Mouse (Mus musculus) hindbrain, postnatal 0 days (tissue): ENCODE results near the gene Higd1c. TPM values are rescaled to one million over a fixed set of nuclear protein-coding genes. Genes with fewer than 3 reads are reported as not detected.
A peak's percentile ranks its signal among the peaks of the same experiment; 100 is the strongest.

Experiments
- ATAC-seq: fragments of 200-750 bp; cut with Nextera tagmentation; 2 replicates; pipeline ENCODE4 v1.8.0; 2017; ENCODE audit warnings: mild to moderate bottlenecking, moderate TSS enrichment, moderate library complexity
- DNase-seq: peaks from one replicate; pipeline ENCODE4 v3.0.0-alpha.2; 2015; ENCODE audit warnings: low spot score
- H3K27ac ChIP-seq: fragments of 300-500 bp; sonication (generic); 2 replicates; pipeline ENCODE4 v1.5.1; 2014; ENCODE audit warnings: mild to moderate bottlenecking
- H3K27me3 ChIP-seq: fragments of 300-500 bp; sonication (generic); 2 replicates; pipeline ENCODE4 v1.6.1; 2014; ENCODE audit warnings: low read length, mixed read lengths; ENCODE audit not compliant: insufficient read depth
- H3K36me3 ChIP-seq: fragments of 300-500 bp; sonication (generic); 2 replicates; pipeline ENCODE4 v1.6.1; 2014; ENCODE audit warnings: low read length, mixed read lengths; ENCODE audit not compliant: insufficient read depth
- H3K4me1 ChIP-seq: fragments of 300-500 bp; sonication (generic); 2 replicates; pipeline ENCODE4 v1.6.1; 2014; ENCODE audit warnings: antibody characterized with exemption, low read length, mixed read lengths; ENCODE audit not compliant: insufficient read depth
- H3K4me2 ChIP-seq: fragments of 300-500 bp; sonication (generic); 2 replicates; pipeline ENCODE4 v1.6.1; 2014; ENCODE audit warnings: low read depth, mild to moderate bottlenecking, low read length, moderate library complexity, mixed read lengths
- H3K4me3 ChIP-seq: fragments of 300-500 bp; sonication (generic); 2 replicates; pipeline ENCODE4 v1.5.1; 2014; ENCODE audit warnings: low read length
- H3K9ac ChIP-seq: fragments of 300-500 bp; sonication (generic); replicated peaks from 2 replicates; pipeline ENCODE4 v1.6.1; 2014; ENCODE audit warnings: mild to moderate bottlenecking, low read length, moderate library complexity, mixed read lengths
- H3K9me3 ChIP-seq: fragments of 300-500 bp; sonication (generic); 2 replicates; pipeline ENCODE4 v1.6.1; 2016; ENCODE audit warnings: low read length, mixed read lengths
- CTCF ChIP-seq: IDR thresholded peaks from 2 replicates; pipeline ENCODE4 v1.5.1; 2016; ENCODE audit warnings: antibody characterized with exemption, control low read depth, low read depth
- WGBS: fragments of 180-500 bp; shearing (Covaris S2); extraction: QIAGEN DNeasy Blood & Tissue Kit; methylation state at CpG from one replicate; pipeline ENCODE4 v1.1.7; 2014; 5-methylcytosine and 5-hydroxymethylcytosine counted together
- polyA plus RNA-seq: library from polyadenylated mRNA; unstranded; fragments of >200 nt; fragmentation: Nextera tagmentation; extraction: Ambion mirVana; gene quantifications from 2 replicates; pipeline ENCODE4 v1.2.1, GENCODE M21; 2015
- total RNA-seq: library from RNA; depleted of rRNA; stranded (reverse); fragments of >200 nt; gene quantifications from 2 replicates; pipeline ENCODE4 v1.2.3, GENCODE M21; 2014; rRNA removed

Gene Higd1c
- total and polyA plus RNA-seq, 2 experiments from 2014 or later, result not detected

GRCm38 (mm10) chr15:100424396-100425122 lies 60.2 kb downstream of the Higd1c start, which contains the start of gene Slc11a2:
Gene Slc11a2 (minus strand): TSS chr15:100425072.
- peak within 1 kb of the TSS; percentile 90 for H3K4me3 ChIP-seq
- no peaks in the 10 kb centered on the region for H3K9me3 ChIP-seq
- DNase-seq (no peak), ATAC-seq (no peak)
- peak within 1 kb of the TSS; percentile 97 for H3K4me2 ChIP-seq
- no peak within 1 kb of the TSS for H3K27ac ChIP-seq
- 27% methylated on average over 17 of the region's 17 CpGs for WGBS
- H3K36me3 ChIP-seq, result no peaks in the 10 kb centered on the region
- H3K9ac ChIP-seq, result no peak within 1 kb of the TSS
- TF ChIP-seq CTCF, result no peak
- peaks cover 13% of the 10 kb centered on the region; the same call in 1 of the 2 replicates for H3K4me1 ChIP-seq
- no peaks in the 10 kb centered on the region for H3K27me3 ChIP-seq

GRCm38 (mm10) chr15:100428296-100428905 lies 64.1 kb downstream of the Higd1c start:
- peaks cover 9% of the 10 kb centered on the region for H3K4me1 ChIP-seq
- no peak for DNase-seq
- no peak for TF ChIP-seq CTCF

GRCm38 (mm10) chr15:100429959-100430565 lies 65.7 kb downstream of the Higd1c start:
- peak overlapping the region; percentile 71 for H3K27ac ChIP-seq
- H3K9me3 ChIP-seq, result no peaks in the 10 kb centered on the region
- TF ChIP-seq CTCF, result no peak
- peak; percentile 86 for DNase-seq
- 47% methylated on average over 11 of the region's 11 CpGs for WGBS
- no peaks in the 10 kb centered on the region for H3K27me3 ChIP-seq
- no peak overlapping the region for H3K4me3 ChIP-seq
- H3K36me3 ChIP-seq, result no peaks in the 10 kb centered on the region
- ATAC-seq, result peak; percentile 94
- H3K4me2 ChIP-seq, result no peak overlapping the region
- no peak overlapping the region for H3K9ac ChIP-seq
- peaks cover 4% of the 10 kb centered on the region for H3K4me1 ChIP-seq

More at GRCm38 (mm10) chr15:100428296-100428905, 64.1 kb downstream of the Higd1c start:
- WGBS, result 88% methylated on average over 13 of the region's 13 CpGs
- Histone ChIP-seq H3K36me3 (no peaks in the 10 kb centered on the region), H3K9me3 (no peaks in the 10 kb centered on the region), H3K4me3 (no peak overlapping the region), H3K27me3 (no peaks in the 10 kb centered on the region), H3K9ac (no peak overlapping the region), H3K4me2 (no peak overlapping the region), H3K27ac (no peak overlapping the region)
- no peak for ATAC-seq

- Histone ChIP-seq H3K27ac (no peak overlapping the region), H3K36me3 (no peaks in the 10 kb centered on the region), H3K4me2 (no peak overlapping the region), H3K4me3 (no peak overlapping the region), H3K27me3 (no peaks in the 10 kb centered on the region), H3K9me3 (no peaks in the 10 kb centered on the region), H3K9ac (no peak overlapping the region), H3K4me1 (peaks cover 4% of the 10 kb centered on the region)
- no peak for TF ChIP-seq CTCF
- ATAC-seq (no peak), DNase-seq (no peak)
- WGBS, result 73% methylated on average over 4 of the region's 4 CpGs
These were observed 68.9 kb downstream of the Higd1c start for GRCm38 (mm10) chr15:100433234-100433633.

Other genes starting within 250 kb of the Higd1c start
- 5.9 and 9.8 TPM in 2 replicates for gene Atf1, start 136.7 kb upstream of the Higd1c start, total RNA-seq
- 11.7 and 14.1 TPM in 2 replicates for gene Atf1, start 136.7 kb upstream of the Higd1c start, polyA plus RNA-seq
- not detected in 2 replicates for gene Tmprss12, start 83.7 kb upstream of the Higd1c start, total RNA-seq
- not detected in 2 replicates for gene Tmprss12, start 83.7 kb upstream of the Higd1c start, polyA plus RNA-seq
- gene Mettl7a1, start 60.4 kb upstream of the Higd1c start, total RNA-seq, result 4.9 and 9.3 TPM in 2 replicates
- gene Mettl7a1, start 60.4 kb upstream of the Higd1c start, polyA plus RNA-seq, result 1.8 and 2.6 TPM in 2 replicates
- 0.36 and 1.2 TPM in 2 replicates for gene Mettl7a3, start 29.6 kb upstream of the Higd1c start, total RNA-seq
- gene Mettl7a3, start 29.6 kb upstream of the Higd1c start, polyA plus RNA-seq, result 0.10 and 0.25 TPM in 2 replicates
- gene Methig1, start 11.4 kb upstream of the Higd1c start, total RNA-seq, result 0.31 and 1.3 TPM in 2 replicates
- not detected in 2 replicates for gene Methig1, start 11.4 kb upstream of the Higd1c start, polyA plus RNA-seq
- gene Mettl7a2, start 11.3 kb upstream of the Higd1c start, total RNA-seq, result not detected in 2 replicates
- gene Mettl7a2, start 11.3 kb upstream of the Higd1c start, polyA plus RNA-seq, result not detected in 2 replicates
- gene Gm5475, start 57.6 kb downstream of the Higd1c start, total RNA-seq, result not detected in 2 replicates
- gene Gm5475, start 57.6 kb downstream of the Higd1c start, polyA plus RNA-seq, result 0.10 and 0.19 TPM in 2 replicates
- gene Slc11a2, start 60.5 kb downstream of the Higd1c start, total RNA-seq, result 25.1 and 40.1 TPM in 2 replicates
- gene Slc11a2, start 60.5 kb downstream of the Higd1c start, polyA plus RNA-seq, result 14.5 and 18.5 TPM in 2 replicates
- gene Letmd1, start 104.5 kb downstream of the Higd1c start, total RNA-seq, result 79.5 and 88.6 TPM in 2 replicates
- gene Letmd1, start 104.5 kb downstream of the Higd1c start, polyA plus RNA-seq, result 44.7 and 45.6 TPM in 2 replicates
- 50.2 and 53.9 TPM in 2 replicates for gene Csrnp2, start 130.9 kb downstream of the Higd1c start, total RNA-seq
- gene Csrnp2, start 130.9 kb downstream of the Higd1c start, polyA plus RNA-seq, result 27.3 and 29.9 TPM in 2 replicates
- 27.1 and 45.7 TPM in 2 replicates for gene Tfcp2, start 187.5 kb downstream of the Higd1c start, total RNA-seq
- 34.9 and 35.6 TPM in 2 replicates for gene Tfcp2, start 187.5 kb downstream of the Higd1c start, polyA plus RNA-seq
- 84.1 and 85.2 TPM in 2 replicates for gene Pou6f1, start 235.4 kb downstream of the Higd1c start, total RNA-seq
- 23.8 and 24.9 TPM in 2 replicates for gene Pou6f1, start 235.4 kb downstream of the Higd1c start, polyA plus RNA-seq